Mouse (Mus musculus): ENCODE measurements around the gene Tmem95. TPM values are rescaled to one million over a fixed set of nuclear protein-coding genes. Genes with fewer than 3 reads are reported as not detected.
"Not testable (repeated sequence)": the region's sequence is repeated elsewhere in the genome, so short reads cannot be mapped to it uniquely, and the experiment has no call there.

The Tmem95 gene
- not detected in 2 replicates for total RNA-seq (2015; ENCODE audit: low replicate concordance)
- total RNA-seq (2017; ENCODE audit: low replicate concordance): not detected in 2 replicates

DNA sequence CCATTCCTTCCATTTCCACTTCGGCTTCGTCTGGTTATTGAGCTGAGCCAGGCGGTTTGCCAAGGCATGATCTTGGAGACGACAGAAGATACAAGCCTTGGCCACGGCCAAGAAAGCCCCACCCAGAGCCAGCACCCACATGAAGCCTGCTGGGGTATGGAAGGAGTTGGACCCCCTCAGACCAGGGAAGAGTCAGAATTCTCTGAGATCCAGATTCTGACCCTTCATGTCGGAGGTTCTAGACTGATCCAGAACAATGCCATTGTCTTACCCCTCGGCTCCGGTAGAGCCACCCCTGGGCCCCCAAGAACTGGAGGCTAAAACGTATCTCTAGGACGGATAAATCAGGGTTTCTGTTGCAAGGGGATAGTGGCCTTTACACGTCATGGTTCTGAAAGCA is at the start of gene Tmem95:
Tmem95 (minus strand) TSS at position 141 of the 400 bp plus-strand sequence.
- no peak for ATAC-seq (replicated peaks; ENCODE audit: low FRiP score, poor library complexity, severe bottlenecking)

DNA sequence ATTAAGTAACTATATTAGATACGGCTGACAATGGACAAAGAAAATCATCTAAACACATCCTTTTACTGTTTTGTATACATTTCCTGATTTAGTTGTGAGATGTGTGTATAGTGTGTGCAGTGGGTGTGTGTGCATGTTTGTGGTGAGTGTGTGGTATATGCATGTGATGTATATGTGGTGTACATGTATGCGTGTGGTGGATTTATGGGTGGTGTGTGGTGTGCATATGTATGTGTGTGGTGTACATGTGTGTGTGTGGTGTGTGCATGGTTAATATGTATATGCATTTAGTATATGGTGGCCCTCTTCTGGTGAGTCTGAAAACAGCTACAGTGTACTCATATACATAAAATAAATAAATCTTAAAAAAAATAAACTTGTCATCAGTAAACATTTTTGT is 49.7 kb upstream of the Tmem95 start:
- ATAC-seq (replicated peaks; ENCODE audit: low FRiP score, poor library complexity, severe bottlenecking): no peak

DNA sequence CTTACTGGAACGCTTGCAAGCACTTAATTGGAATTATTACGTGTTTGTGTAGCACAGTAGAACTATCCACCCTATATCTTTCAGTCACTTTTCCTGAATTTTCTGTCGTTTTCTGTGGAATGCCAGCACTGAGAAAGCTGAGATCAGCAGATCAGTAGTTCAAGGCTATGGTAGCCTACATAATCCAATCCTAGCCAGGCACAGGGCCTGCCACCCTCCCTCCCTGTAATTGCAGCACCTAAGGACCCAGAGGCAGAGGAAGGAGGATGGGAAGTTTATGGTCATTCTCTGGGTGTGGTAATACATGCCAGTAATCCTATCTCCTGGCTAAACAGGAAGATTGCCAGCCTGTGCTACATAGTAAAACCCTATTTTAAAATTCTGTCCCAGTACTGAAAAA is 45.0 kb upstream of the Tmem95 start:
- no peak for ATAC-seq (replicated peaks; ENCODE audit: low FRiP score, poor library complexity, severe bottlenecking)

DNA sequence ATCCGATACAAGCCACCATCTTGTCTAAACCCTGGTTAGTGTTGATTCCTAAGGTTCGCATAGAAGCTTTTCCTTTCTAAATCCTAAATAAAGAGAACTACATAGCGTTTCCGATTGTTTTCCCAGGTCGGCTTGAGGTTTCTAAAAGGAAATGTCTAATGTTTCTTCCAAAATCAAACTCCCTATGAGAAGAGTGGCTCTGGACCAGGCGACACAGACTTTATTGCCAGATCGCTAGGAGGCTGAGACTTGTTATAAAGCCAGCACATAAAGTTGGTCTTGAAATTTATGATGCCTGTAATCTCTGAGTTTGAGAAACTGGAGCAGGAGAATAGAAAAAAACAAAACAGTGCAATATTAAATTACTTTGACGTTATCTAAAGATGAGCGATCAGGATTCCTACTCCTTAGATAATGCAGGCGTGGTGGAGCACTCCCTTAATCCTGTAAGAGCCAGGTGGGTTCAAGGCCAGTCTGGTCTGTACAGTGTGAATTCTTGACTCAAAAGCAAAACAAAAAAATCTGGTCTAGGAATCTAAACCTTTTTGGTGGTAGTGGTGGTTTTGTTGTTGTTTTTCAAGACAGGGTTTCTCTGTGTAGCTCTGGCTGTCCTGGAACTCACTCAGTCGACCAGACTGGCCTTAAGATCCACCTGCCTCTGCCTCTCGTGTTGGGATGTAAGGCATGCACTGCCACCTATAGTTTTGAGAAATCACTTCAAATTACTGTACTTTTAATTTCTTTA is 44.4 kb upstream of the Tmem95 start:
- no peak for ATAC-seq (replicated peaks; ENCODE audit: low FRiP score, poor library complexity, severe bottlenecking)

DNA sequence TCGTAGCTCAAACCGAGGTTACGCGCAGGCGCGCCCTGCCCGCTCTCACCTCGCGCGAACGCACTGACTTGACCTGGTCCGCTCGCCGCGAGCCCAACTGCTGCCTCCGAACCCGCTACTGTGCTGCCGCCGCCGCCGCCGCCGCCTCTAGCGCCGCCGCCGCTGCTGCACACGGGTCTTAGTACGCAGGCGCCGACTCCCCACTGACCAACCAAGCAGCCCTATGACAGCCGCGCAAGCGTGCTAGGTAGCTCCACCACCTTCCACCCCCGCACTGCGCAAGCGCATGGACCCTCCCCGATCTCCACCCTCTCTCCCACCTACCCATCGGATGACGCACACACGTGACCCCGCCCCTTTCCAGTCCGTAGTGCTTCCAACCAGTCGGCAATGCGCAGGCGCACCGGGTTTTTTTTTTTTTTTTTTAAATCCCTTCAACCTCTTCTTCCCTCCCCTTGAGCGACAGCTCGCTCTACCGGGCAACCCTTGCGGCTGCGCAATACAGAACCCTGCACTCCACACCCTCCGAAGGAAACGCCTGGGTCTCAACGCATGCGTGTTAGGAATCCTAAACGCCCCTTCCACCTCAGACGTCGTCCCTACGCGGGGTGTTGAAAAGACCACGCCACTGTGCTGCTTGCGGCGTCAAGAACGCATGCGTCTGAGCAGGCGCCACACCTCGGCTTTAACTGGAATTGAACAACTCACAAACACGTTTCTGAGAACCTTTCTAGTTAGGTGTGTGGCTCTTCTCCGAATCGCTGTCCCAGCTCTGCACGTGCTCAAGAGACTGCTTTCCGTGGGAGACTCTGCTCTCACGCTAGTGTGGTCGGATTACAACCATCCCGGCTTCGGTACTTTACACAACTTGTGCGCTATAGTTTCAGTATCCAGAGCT is 43.5 kb upstream of the Tmem95 start, which contains the start of gene Eif5a:
Eif5a (minus strand) TSS at position 845 of the 898 bp plus-strand sequence.
- ATAC-seq (replicated peaks; ENCODE audit: low FRiP score, poor library complexity, severe bottlenecking): peak; percentile 75

DNA sequence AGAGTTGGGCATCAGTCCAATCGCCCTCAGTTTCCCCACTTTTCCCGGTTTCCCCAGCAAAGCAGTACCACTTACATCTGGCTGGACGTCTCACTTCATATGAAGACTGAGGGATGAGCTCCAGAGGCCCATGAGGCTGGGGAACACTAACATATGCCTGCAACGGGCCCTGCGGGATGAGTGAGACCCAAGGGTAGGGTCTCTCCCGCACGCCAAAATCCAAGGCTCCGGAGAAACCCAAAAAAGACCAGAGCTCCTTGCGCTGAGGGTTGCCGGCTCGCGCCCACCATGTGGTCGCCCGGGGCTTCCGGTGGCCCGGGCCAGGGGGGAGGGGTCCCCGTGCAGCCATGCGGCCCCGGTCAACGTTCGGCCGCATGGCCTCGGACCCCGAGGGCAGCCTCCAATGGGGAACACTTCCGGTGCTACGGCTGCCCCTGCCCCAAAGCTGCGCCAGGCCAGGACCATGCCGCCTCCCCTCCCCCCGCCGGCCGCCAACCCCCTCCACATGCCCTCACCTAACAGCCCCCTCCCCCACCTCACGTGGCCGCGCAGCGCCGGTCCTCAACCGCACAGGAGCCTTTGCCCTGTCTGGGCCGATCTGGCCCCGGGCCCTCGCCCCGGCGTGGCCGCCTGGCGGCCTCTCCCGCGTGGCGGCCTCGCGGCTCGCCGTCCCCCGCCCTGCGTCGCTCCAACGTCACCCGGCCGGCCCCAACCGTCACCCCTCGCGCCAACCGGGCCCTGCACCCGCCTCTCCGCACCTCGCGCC is 42.6 kb upstream of the Tmem95 start:
- ATAC-seq (replicated peaks; ENCODE audit: low FRiP score, poor library complexity, severe bottlenecking): no peak

DNA sequence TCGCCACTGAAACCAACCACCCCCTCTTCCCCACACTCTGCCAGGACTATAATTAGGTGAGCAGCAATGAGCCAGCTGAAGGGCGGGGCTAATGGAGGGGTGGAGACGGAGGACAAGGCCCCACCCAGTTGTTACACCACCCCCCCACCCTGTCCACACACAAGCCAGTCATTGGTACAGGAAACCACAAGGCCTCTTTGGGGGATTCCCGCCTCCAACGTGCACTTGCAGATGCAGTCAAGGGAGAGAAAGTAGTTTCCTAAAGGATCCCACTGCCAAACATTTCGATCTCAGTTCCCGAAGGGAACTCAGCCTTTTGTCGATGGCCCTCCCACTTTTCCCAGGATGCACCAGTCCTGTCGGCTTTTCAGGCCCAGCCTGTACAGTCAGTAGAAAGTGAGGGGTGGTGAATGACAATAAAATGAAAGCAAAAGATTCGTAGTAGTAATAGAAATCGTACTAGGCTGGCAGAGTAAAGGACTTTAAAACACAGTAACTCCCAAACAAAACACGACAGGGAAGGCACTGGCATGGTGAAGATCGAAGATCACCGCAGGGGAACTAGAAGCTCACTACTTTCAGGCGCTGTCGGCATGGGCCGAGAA is 41.9 kb upstream of the Tmem95 start:
- ATAC-seq (replicated peaks; ENCODE audit: low FRiP score, poor library complexity, severe bottlenecking): peak; percentile 61

DNA sequence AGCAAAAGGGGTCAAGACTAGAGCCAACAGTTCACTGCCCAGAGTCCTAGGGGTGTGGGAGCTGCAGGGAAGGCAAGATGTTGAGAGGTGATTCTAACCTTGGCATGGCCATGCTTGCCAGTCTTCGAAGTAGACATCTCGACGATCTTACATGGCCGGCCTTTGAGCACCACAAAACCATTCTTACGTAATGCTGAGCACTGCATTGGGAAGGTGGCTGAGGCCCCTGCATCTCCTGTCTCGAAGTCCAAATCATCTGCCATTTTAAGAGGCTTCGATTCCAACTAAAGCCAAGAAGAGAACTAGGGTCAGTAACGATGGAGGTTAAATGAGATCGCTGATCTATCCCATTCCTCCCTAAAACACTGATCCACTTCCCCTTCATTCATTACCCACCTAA is 41.2 kb upstream of the Tmem95 start:
- ATAC-seq (replicated peaks; ENCODE audit: low FRiP score, poor library complexity, severe bottlenecking): no peak

DNA sequence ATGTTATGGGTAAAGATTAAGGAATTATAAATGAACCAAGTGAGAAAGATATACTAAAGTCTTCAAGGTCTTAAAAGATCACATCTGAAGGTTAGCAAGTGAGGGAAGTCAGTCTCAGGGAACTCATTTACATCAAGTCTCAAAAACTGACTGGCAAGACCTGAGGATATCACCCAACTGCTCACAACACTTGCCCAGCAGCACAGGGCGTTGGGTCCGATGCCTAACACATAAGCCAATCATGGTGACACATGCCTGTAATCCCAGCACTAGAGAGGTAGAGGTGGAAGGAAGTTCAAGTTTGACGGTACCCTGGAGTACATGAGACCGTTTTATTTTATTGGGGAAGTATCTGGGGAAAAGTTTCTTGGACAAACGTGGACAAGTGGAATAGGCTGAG is 40.3 kb upstream of the Tmem95 start:
- ATAC-seq (replicated peaks; ENCODE audit: low FRiP score, poor library complexity, severe bottlenecking): no peak

DNA sequence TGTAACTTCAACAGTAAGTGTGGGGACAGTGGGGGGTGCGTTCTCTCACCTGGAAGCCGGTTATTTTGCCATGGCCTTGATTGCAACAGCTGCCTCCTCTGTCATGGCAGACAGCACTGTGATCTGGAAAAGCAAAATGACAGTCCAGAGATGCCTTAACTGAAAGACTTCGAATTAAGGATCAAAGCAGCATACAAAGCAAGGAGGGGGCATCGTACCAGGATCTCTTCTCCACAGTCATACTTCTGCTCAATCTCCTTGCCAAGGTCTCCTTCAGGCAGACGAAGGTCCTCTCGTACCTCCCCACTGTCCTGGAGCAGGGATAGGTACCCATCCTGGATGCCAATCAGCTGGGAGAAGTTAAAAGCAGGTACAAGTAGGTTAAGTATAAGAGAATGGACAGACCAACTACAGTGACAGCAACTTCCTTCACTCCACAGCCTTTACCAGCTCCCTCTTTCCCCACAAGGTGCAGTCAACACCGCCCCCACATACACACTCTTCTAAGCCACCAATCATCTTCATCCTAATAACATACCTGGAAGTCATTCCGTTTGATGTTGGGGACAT is 39.6 kb upstream of the Tmem95 start:
- no peak for ATAC-seq (replicated peaks; ENCODE audit: low FRiP score, poor library complexity, severe bottlenecking)

DNA sequence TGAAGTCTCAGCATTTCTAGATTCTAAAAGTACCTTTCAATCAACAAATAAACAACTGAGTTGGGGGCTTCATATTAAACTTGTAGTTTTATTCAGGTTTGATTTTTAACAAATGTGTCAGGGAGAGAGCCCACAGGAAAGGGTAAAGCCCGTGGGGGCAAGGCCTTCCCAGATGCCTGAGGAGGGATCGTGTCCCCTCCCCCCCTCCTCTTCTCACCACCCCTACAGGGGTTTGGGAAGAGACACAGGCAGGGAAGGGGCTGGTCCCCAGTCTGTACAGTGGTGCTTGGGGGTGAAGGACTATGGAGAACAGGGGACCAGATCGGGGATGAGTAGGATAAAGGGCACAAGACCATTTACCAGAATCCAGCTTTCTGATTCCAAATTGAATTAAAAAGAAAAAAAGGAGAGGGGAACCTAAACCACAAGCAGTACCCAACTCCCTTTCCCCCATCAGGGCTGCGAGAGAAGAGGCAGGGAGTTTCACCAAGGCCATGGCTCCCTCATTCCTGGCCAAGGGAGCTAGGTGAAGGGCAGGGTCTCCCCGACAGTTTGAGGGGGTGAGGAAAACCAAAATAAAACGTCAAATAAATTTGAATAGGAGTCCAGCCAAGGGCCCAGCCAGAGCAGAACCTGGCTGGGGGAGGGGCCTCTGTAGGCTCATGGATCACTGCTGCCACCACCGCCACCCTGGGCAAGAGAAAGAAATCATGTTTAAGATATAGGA is 39.0 kb upstream of the Tmem95 start:
- ATAC-seq (replicated peaks; ENCODE audit: low FRiP score, poor library complexity, severe bottlenecking): not testable (repeated sequence)

DNA sequence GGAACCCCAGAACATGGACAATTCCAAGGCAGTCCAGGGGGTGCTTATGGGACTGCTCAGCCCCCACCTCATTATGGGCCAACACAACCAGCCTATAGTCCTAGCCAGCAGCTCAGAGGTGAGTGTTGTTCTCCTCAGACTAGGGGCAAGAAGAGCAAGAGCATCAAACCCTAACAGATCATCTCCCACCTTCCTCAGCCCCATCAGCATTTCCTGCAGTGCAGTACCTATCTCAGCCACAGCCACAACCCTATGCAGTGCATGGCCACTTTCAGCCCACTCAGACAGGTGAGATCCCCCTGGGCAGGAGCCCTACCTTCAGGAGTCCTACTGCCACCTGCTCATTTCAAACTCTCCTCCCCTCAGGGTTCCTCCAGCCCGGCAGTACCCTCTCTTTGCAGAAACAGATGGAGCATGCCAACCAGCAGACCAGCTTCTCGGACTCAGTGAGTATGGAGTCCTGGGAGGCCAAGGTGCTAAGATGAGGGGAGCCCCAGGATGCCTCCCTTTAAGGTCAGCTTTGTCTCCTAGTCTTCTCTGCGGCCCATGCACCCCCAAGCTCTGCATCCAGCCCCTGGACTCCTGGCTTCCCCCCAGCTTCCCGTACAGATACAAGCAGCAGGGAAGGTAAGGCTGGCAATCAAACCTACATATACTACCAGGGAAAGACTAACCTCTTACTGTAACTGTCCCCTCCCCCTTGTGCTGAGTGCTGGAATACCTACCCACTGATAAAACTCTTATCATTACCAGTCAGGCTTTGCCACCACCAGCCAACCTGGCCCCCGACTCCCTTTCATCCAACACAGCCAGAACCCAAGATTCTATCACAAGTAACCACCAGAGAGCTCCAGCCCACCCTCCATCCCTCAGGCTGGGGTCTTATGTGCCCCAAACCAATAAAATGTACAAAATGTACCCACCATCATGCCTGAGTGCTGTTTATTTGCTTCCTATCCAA is 38.1 kb upstream of the Tmem95 start:
- peak; percentile 59 for ATAC-seq (replicated peaks; ENCODE audit: low FRiP score, poor library complexity, severe bottlenecking)

DNA sequence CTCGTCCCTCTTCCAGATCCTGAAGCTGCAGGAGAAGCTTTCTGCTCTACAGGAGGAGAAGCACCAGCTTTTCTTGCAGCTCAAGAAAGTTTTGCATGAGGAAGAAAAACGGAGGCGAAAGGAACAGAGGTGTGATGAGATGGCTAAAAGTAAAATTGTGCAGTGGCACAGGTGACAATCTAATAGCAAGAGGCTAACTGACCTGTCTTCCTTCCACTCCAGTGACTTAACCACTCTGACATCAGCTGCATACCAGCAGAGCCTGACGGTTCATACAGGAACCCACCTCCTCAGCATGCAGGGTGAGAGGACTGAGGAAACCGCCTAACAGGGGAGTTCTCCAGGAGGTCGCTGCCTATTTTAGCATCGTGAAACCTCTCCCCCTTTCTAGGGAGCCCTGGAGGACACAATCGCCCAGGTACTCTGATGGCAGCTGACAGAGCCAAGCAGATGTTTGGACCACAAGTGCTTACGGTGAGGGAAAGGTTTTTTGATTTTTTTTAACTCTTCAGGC is 37.2 kb upstream of the Tmem95 start:
- ATAC-seq (replicated peaks; ENCODE audit: low FRiP score, poor library complexity, severe bottlenecking): no peak

DNA sequence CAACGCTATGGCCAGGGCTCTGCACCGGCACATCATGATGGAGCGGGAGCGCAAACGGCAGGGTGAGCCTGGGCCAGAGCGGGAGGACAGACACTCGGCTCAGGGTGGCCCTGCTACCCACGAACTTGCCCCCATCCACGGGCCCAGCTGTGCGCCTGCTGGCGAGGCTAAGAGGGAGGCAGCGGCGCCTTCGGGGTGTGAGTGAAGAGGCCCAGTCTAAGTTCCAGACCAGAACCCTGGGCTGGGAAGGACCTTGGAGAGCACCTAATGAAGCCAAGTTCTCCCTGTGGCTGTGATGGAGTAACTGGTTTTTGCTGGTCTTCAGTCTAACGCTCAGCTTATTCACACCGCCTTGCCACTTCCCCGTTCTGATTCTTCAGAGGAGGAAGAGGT is 36.5 kb upstream of the Tmem95 start:
- peak; percentile 11 for ATAC-seq (replicated peaks; ENCODE audit: low FRiP score, poor library complexity, severe bottlenecking)

DNA sequence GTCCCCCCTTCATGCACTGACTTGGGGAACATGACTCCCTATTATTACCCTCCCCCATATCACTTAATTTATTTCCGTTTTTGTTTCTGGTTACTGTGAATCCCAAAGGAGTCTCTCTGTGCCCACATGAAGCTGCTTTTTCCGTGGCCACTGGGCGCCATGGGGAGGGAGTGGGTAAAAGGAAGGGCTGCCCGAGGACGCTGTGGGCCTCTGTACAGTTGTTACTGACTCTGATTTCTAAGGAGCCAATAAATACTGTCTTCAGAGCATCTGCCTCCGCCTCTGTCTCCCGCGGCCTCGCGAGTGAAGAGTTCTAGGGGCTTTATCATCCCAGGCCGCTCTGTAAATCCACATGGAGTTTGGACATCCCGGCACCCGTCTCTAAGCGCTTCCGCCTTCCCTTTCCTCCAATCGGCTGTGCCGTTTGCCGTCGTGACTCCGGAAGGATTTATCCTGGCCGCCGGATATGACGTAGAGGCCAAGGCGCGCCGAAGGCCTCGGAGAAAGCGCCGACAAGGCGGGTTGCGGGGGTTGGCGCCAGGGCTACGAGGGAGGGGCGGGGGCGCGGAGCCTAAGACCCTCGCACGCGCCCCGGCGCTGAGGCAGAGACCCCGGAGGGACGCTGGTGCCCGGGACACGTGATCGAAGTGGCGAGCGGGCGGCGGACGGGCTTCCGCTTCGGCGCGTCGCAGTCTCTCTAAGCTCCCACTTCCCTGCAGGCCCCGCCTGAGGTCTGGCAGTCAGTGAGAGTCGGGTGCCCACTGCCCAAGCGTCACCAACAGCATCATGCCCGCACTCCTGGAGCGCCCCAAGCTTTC is 35.9 kb upstream of the Tmem95 start, which contains the start of gene Gps2:
Gps2 (plus strand) TSS at position 335 of the 818 bp plus-strand sequence.
- ATAC-seq (replicated peaks; ENCODE audit: low FRiP score, poor library complexity, severe bottlenecking): peak; percentile 79

DNA sequence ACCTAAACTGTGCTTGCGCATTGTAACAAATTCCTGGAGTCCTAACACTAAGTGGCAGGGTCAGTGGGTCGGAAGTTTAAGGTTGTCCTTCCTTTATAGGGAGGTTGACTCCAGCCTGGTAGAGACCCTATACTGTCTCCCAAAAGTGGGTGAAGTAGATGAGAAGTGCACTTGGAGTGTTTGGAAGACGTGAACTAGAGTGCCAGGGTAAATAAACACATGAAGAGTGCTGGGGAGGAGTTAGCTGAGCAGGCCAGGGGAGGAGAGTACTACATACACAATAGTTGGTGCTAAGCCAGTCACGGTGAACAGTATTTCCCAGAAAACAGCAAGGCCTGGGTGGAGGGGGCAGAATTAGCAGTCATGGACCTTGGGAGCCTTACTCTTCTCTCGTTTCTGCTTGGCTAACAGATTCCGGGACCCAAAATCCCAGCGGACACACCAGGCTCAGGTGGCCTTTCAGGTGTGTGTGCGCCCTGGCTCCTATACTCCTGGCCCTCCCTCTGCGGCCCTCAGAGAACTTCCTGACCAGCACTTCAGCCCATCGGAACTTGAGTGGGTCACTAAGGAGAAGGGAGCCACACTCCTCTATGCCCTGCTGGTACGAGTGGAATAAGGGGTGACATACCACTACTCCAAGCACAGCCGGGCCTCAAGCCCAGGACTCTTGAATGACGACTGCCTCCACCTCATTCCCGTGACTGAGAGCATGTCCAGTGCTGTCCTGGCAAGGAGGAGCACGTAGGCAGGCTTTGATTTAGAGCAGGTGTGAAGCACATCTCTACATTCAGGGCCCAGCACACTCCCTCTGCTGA is 35.1 kb upstream of the Tmem95 start:
- ATAC-seq (replicated peaks; ENCODE audit: low FRiP score, poor library complexity, severe bottlenecking): no peak
